Mouse (Mus musculus) ES-Bruce4 (cell line): ENCODE data around the gene Usp3.

Experiments used
- CTCF ChIP-seq: IDR thresholded peaks from one replicate; pipeline ENCODE4 v1.8.1; 2011; ENCODE audit warnings: low read depth, low read length
- EP300 ChIP-seq: IDR thresholded peaks from 2 replicates; pipeline ENCODE4 v1.6.1; 2011; ENCODE audit warnings: low read depth, low read length; ENCODE audit not compliant: insufficient read depth

DNA sequence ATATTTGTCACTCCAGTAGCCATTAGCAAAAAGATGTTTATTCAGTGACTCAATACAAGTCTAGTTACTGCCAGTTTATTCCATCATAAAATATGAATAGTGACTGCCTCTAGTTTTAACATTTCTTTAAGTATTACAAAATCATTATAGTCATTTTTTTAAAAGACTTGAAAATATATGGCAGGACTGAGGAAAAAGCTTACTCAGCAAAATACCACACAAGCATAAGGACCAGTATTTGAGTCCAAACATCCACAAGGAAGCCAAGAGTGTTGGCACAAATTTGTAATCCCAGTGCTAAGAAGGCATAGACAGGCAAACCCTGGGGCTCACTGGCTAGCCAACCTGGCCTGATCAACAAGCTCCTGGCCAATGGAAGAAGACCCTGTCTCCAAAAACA, 99.0 kb downstream of the Usp3 start:
- no peak for TF ChIP-seq CTCF
- no peak for TF ChIP-seq EP300
